Mouse (Mus musculus) hindbrain, embryonic 16.5 days (tissue): ENCODE results near the gene Ccser1. TPM values are rescaled to one million over a fixed set of nuclear protein-coding genes. Genes with fewer than 3 reads are reported as not detected.

Source experiments
- ATAC-seq: fragments of 200-750 bp; cut with Nextera tagmentation; 2 replicates; pipeline ENCODE4 v1.8.0; 2017; ENCODE audit warnings: moderate TSS enrichment, moderate library complexity
- H3K27ac ChIP-seq: fragments of 300-500 bp; sonication (generic); 2 replicates; pipeline ENCODE4 v1.5.1; 2014; ENCODE audit warnings: low read depth, mild to moderate bottlenecking, control low read depth, low read length, moderate library complexity
- H3K27me3 ChIP-seq: fragments of 300-500 bp; sonication (generic); replicated peaks from 2 replicates; pipeline ENCODE4 v1.6.1; 2014; ENCODE audit warnings: low read length; ENCODE audit not compliant: control insufficient read depth, insufficient read depth
- H3K36me3 ChIP-seq: fragments of 300-500 bp; sonication (generic); 2 replicates; pipeline ENCODE4 v1.6.1; 2014; ENCODE audit warnings: mild to moderate bottlenecking, low read length, moderate library complexity, mixed read lengths; ENCODE audit not compliant: control insufficient read depth, insufficient read depth
- H3K4me1 ChIP-seq: fragments of 300-500 bp; sonication (generic); 2 replicates; pipeline ENCODE4 v1.6.1; 2014; ENCODE audit warnings: low read depth, low read length; ENCODE audit not compliant: control insufficient read depth, insufficient read depth
- H3K4me2 ChIP-seq: fragments of 300-500 bp; sonication (generic); 2 replicates; pipeline ENCODE4 v1.6.1; 2014; ENCODE audit warnings: mild to moderate bottlenecking, low read length, control low read depth, moderate library complexity
- H3K4me3 ChIP-seq: fragments of 300-500 bp; sonication (generic); 2 replicates; pipeline ENCODE4 v1.5.1; 2014; ENCODE audit warnings: mild to moderate bottlenecking, low read length, control low read depth, moderate library complexity
- H3K9ac ChIP-seq: fragments of 300-500 bp; sonication (generic); 2 replicates; pipeline ENCODE4 v1.6.1; 2014; ENCODE audit warnings: low read depth, mild to moderate bottlenecking, control low read depth, low read length, moderate library complexity
- H3K9me3 ChIP-seq: fragments of 300-500 bp; sonication (generic); 2 replicates; pipeline ENCODE4 v1.6.1; 2014; ENCODE audit warnings: mild to moderate bottlenecking, low read length, moderate library complexity; ENCODE audit not compliant: control insufficient read depth
- WGBS: fragments of 180-500 bp; shearing (Covaris S2); extraction: QIAGEN DNeasy Blood & Tissue Kit; methylation state at CpG from one replicate; pipeline ENCODE4 v1.1.7; 2014; 5-methylcytosine and 5-hydroxymethylcytosine counted together
- polyA plus RNA-seq: library from polyadenylated mRNA; unstranded; fragments of >200 nt; fragmentation: Nextera tagmentation; extraction: Ambion mirVana; gene quantifications from 2 replicates; pipeline ENCODE4 v1.2.1, GENCODE M21; 2015

The Ccser1 gene
- polyA plus RNA-seq, 1 experiment from 2014 or later = 13.3 TPM

GRCm38 (mm10) chr6:61730088-61730880, 550.2 kb downstream of the Ccser1 start:
- H3K9me3 ChIP-seq = no peaks in the 10 kb centered on the region
- no peaks in the 10 kb centered on the region for H3K36me3 ChIP-seq
- no peak overlapping the region for H3K4me2 ChIP-seq
- no peaks in the 10 kb centered on the region for H3K4me1 ChIP-seq
- H3K27ac ChIP-seq = no peak overlapping the region
- no peaks in the 10 kb centered on the region for H3K27me3 ChIP-seq
- H3K4me3 ChIP-seq = no peak overlapping the region
- no peak overlapping the region for H3K9ac ChIP-seq
- 78% methylated on average over 5 of the region's 5 CpGs for WGBS
- no peak for ATAC-seq

GRCm38 (mm10) chr6:61746346-61746745, 566.2 kb downstream of the Ccser1 start:
- Histone ChIP-seq H3K27me3 (no peaks in the 10 kb centered on the region), H3K9me3 (no peaks in the 10 kb centered on the region), H3K9ac (no peak overlapping the region), H3K36me3 (no peaks in the 10 kb centered on the region), H3K4me3 (no peak overlapping the region), H3K4me2 (no peak overlapping the region), H3K27ac (no peak overlapping the region), H3K4me1 (no peaks in the 10 kb centered on the region)
- 52% methylated on average over 1 of the region's 1 CpGs for WGBS
- no peak for ATAC-seq

- no peak for ATAC-seq
- H3K27me3 ChIP-seq = no peaks in the 10 kb centered on the region
- H3K9me3 ChIP-seq = no peaks in the 10 kb centered on the region
- no peak overlapping the region for H3K4me3 ChIP-seq
- H3K4me2 ChIP-seq = no peak overlapping the region
- H3K9ac ChIP-seq = no peak overlapping the region
- 92% methylated on average over 3 of the region's 3 CpGs for WGBS
- H3K36me3 ChIP-seq = no peaks in the 10 kb centered on the region
- H3K4me1 ChIP-seq = no peaks in the 10 kb centered on the region
- no peak overlapping the region for H3K27ac ChIP-seq
Observed at GRCm38 (mm10) chr6:61762135-61762534, 582.0 kb downstream of the Ccser1 start.

- H3K9ac ChIP-seq = no peak overlapping the region
- no peaks in the 10 kb centered on the region for H3K4me1 ChIP-seq
- H3K36me3 ChIP-seq = no peaks in the 10 kb centered on the region
- WGBS = 45% methylated on average over 5 of the region's 5 CpGs
- no peak overlapping the region for H3K4me2 ChIP-seq
- no peaks in the 10 kb centered on the region for H3K9me3 ChIP-seq
- H3K4me3 ChIP-seq = no peak overlapping the region
- no peaks in the 10 kb centered on the region for H3K27me3 ChIP-seq
- ATAC-seq = no peak
- H3K27ac ChIP-seq = no peak overlapping the region
Observed at GRCm38 (mm10) chr6:61763379-61763778, 583.3 kb downstream of the Ccser1 start.

- no peaks in the 10 kb centered on the region for H3K4me1 ChIP-seq
- no peak for ATAC-seq
- no peak overlapping the region for H3K27ac ChIP-seq
- no peaks in the 10 kb centered on the region for H3K9me3 ChIP-seq
- H3K27me3 ChIP-seq = no peaks in the 10 kb centered on the region
- no peak overlapping the region for H3K4me3 ChIP-seq
- 72% methylated on average over 2 of the region's 2 CpGs for WGBS
- no peaks in the 10 kb centered on the region for H3K36me3 ChIP-seq
- no peak overlapping the region for H3K9ac ChIP-seq
- no peak overlapping the region for H3K4me2 ChIP-seq
Observed at GRCm38 (mm10) chr6:61765801-61766200, 585.7 kb downstream of the Ccser1 start.

GRCm38 (mm10) chr6:61767151-61767550, 587.0 kb downstream of the Ccser1 start:
- Histone ChIP-seq H3K4me1 (no peaks in the 10 kb centered on the region), H3K9me3 (no peaks in the 10 kb centered on the region), H3K27ac (no peak overlapping the region), H3K27me3 (no peaks in the 10 kb centered on the region), H3K4me2 (no peak overlapping the region), H3K9ac (no peak overlapping the region), H3K36me3 (no peaks in the 10 kb centered on the region), H3K4me3 (no peak overlapping the region)
- no peak for ATAC-seq
- WGBS = 73% methylated on average over 8 of the region's 8 CpGs

GRCm38 (mm10) chr6:61786706-61787105, 606.6 kb downstream of the Ccser1 start:
- Histone ChIP-seq H3K36me3 (no peaks in the 10 kb centered on the region), H3K9me3 (no peaks in the 10 kb centered on the region), H3K27ac (no peak overlapping the region), H3K4me3 (no peak overlapping the region), H3K9ac (no peak overlapping the region), H3K27me3 (no peaks in the 10 kb centered on the region), H3K4me1 (no peaks in the 10 kb centered on the region), H3K4me2 (no peak overlapping the region)
- ATAC-seq = 0 out of 2 replicates have a peak, but pooled peaks have one; percentile 45
- 77% methylated on average over 2 of the region's 2 CpGs for WGBS

GRCm38 (mm10) chr6:61800889-61801288, 620.8 kb downstream of the Ccser1 start:
- no peaks in the 10 kb centered on the region for H3K36me3 ChIP-seq
- no peak overlapping the region for H3K9ac ChIP-seq
- no peak overlapping the region for H3K4me3 ChIP-seq
- no peak overlapping the region for H3K27ac ChIP-seq
- WGBS = 48% methylated on average over 3 of the region's 3 CpGs
- no peaks in the 10 kb centered on the region for H3K27me3 ChIP-seq
- no peaks in the 10 kb centered on the region for H3K4me1 ChIP-seq
- H3K4me2 ChIP-seq = no peak overlapping the region
- H3K9me3 ChIP-seq = no peaks in the 10 kb centered on the region
- no peak for ATAC-seq

- no peak overlapping the region for H3K4me3 ChIP-seq
- no peaks in the 10 kb centered on the region for H3K27me3 ChIP-seq
- 82% methylated on average over 1 of the region's 1 CpGs for WGBS
- no peak for ATAC-seq
- H3K9me3 ChIP-seq = no peaks in the 10 kb centered on the region
- no peak overlapping the region for H3K9ac ChIP-seq
- no peaks in the 10 kb centered on the region for H3K4me1 ChIP-seq
- H3K4me2 ChIP-seq = no peak overlapping the region
- no peaks in the 10 kb centered on the region for H3K36me3 ChIP-seq
- H3K27ac ChIP-seq = no peak overlapping the region
Observed at GRCm38 (mm10) chr6:61805481-61805880, 625.4 kb downstream of the Ccser1 start.
